Mouse (Mus musculus) hindbrain, embryonic 12.5 days (tissue): ENCODE data around the gene Zbtb6. TPM values are rescaled to one million over a fixed set of nuclear protein-coding genes. Genes with fewer than 3 reads are reported as not detected.
A peak's percentile ranks its signal among the peaks of the same experiment; 100 is the strongest.

Experiments
- ATAC-seq: fragments of 200-750 bp; cut with Nextera tagmentation; 2 replicates; pipeline ENCODE4 v1.8.0; 2017; ENCODE audit warnings: moderate TSS enrichment; ENCODE audit not compliant: low FRiP score
- H3K27ac ChIP-seq: fragments of 300-500 bp; sonication (generic); 2 replicates; pipeline ENCODE4 v1.5.1; 2016; ENCODE audit warnings: mild to moderate bottlenecking
- H3K27me3 ChIP-seq: fragments of 300-500 bp; sonication (generic); 2 replicates; pipeline ENCODE4 v1.6.1; 2016; ENCODE audit warnings: mild to moderate bottlenecking
- H3K36me3 ChIP-seq: fragments of 300-500 bp; sonication (generic); 2 replicates; pipeline ENCODE4 v1.6.1; 2016; ENCODE audit warnings: mild to moderate bottlenecking
- H3K4me1 ChIP-seq: fragments of 300-500 bp; sonication (generic); 2 replicates; pipeline ENCODE4 v1.6.1; 2016
- H3K4me2 ChIP-seq: fragments of 300-500 bp; sonication (generic); replicated peaks from 2 replicates; pipeline ENCODE4 v1.6.1; 2016; ENCODE audit warnings: mild to moderate bottlenecking
- H3K4me3 ChIP-seq: fragments of 300-500 bp; sonication (generic); 2 replicates; pipeline ENCODE4 v1.5.1; 2016; ENCODE audit warnings: mild to moderate bottlenecking
- H3K9ac ChIP-seq: fragments of 300-500 bp; sonication (generic); 2 replicates; pipeline ENCODE4 v1.6.1; 2016; ENCODE audit warnings: mild to moderate bottlenecking, moderate library complexity
- H3K9me3 ChIP-seq: fragments of 300-500 bp; sonication (generic); replicated peaks from 2 replicates; pipeline ENCODE4 v1.6.1; 2016; ENCODE audit warnings: mild to moderate bottlenecking
- WGBS: fragments of 180-500 bp; shearing (Covaris S2); methylation state at CpG from one replicate; pipeline ENCODE4 v1.1.7; 2016; 5-methylcytosine and 5-hydroxymethylcytosine counted together
- polyA plus RNA-seq: library from polyadenylated mRNA; unstranded; fragments of >200 nt; fragmentation: Nextera tagmentation; extraction: Ambion mirVana; gene quantifications from 2 replicates; pipeline ENCODE4 v1.2.1, GENCODE M21; 2016

Gene Zbtb6
- polyA plus RNA-seq, 1 experiment from 2014 or later, result 11.0 TPM

GRCm38 (mm10) chr2:37430593-37431464, 12.1 kb downstream of the Zbtb6 start:
- Histone ChIP-seq H3K9ac (peak overlapping the region; percentile 76), H3K27ac (peak overlapping the region; percentile 96), H3K4me3 (peak overlapping the region; percentile 60), H3K4me1 (peaks cover 11% of the 10 kb centered on the region), H3K9me3 (no peaks in the 10 kb centered on the region), H3K36me3 (peaks cover 9% of the 10 kb centered on the region; the same call in 1 of the 2 replicates), H3K27me3 (no peaks in the 10 kb centered on the region), H3K4me2 (peak overlapping the region; percentile 86)
- ATAC-seq, result peak; percentile 97
- under 1% methylated on average over 38 of the region's 38 CpGs for WGBS

GRCm38 (mm10) chr2:37423671-37424070, 19.3 kb downstream of the Zbtb6 start:
- Histone ChIP-seq H3K9ac (no peak overlapping the region), H3K36me3 (peaks cover 6% of the 10 kb centered on the region; the same call in 1 of the 2 replicates), H3K27me3 (no peaks in the 10 kb centered on the region), H3K4me1 (peaks cover 3% of the 10 kb centered on the region), H3K9me3 (no peaks in the 10 kb centered on the region), H3K27ac (no peak overlapping the region), H3K4me3 (no peak overlapping the region), H3K4me2 (no peak overlapping the region)
- no peak for ATAC-seq
- 61% methylated on average over 3 of the region's 3 CpGs for whole genome bisulfite sequencing

- Histone ChIP-seq H3K9me3 (no peaks in the 10 kb centered on the region), H3K27ac (peak within 1 kb of the TSS; percentile 98), H3K4me2 (peak within 1 kb of the TSS; percentile 67), H3K9ac (peak within 1 kb of the TSS; percentile 99), H3K4me3 (peak within 1 kb of the TSS; percentile 99), H3K4me1 (peaks cover 3% of the 10 kb centered on the region), H3K27me3 (no peaks in the 10 kb centered on the region), H3K36me3 (peaks cover 3% of the 10 kb centered on the region; the same call in 1 of the 2 replicates)
- peak; percentile 97 for ATAC-seq
- under 1% methylated on average over 66 of the region's 75 CpGs for whole genome bisulfite sequencing
Measured at GRCm38 (mm10) chr2:37422306-37423304, 20.4 kb downstream of the Zbtb6 start, which contains the start of gene Rc3h2. Gene Rc3h2 (minus strand): TSS chr2:37422903.

GRCm38 (mm10) chr2:37421903-37422302, 21.1 kb downstream of the Zbtb6 start:
- peak overlapping the region; percentile 99 for H3K9ac ChIP-seq
- WGBS, result 9% methylated on average over 3 of the region's 3 CpGs

GRCm38 (mm10) chr2:37395539-37395938, 47.4 kb downstream of the Zbtb6 start:
- Histone ChIP-seq H3K4me2 (no peak overlapping the region), H3K9me3 (no peaks in the 10 kb centered on the region), H3K4me1 (no peaks in the 10 kb centered on the region), H3K27ac (no peak overlapping the region), H3K4me3 (no peak overlapping the region), H3K27me3 (no peaks in the 10 kb centered on the region), H3K9ac (no peak overlapping the region), H3K36me3 (peaks cover 28% of the 10 kb centered on the region)
- ATAC-seq, result no peak
- 74% methylated on average over 1 of the region's 1 CpGs for WGBS

More at GRCm38 (mm10) chr2:37421903-37422302, 21.1 kb downstream of the Zbtb6 start:
- ATAC-seq, result no peak
- H3K4me2 ChIP-seq, result peak overlapping the region; percentile 67
- H3K4me3 ChIP-seq, result peak overlapping the region; percentile 99
- peak overlapping the region; percentile 98 for H3K27ac ChIP-seq
- no peaks in the 10 kb centered on the region for H3K9me3 ChIP-seq
- peaks cover 3% of the 10 kb centered on the region; the same call in 1 of the 2 replicates for H3K36me3 ChIP-seq
- H3K4me1 ChIP-seq, result peaks cover 3% of the 10 kb centered on the region
- no peaks in the 10 kb centered on the region for H3K27me3 ChIP-seq

- WGBS, result 94% methylated on average over 9 of the region's 9 CpGs
- H3K27ac ChIP-seq, result no peak overlapping the region
Measured at GRCm38 (mm10) chr2:37382921-37383320, 60.0 kb downstream of the Zbtb6 start.

GRCm38 (mm10) chr2:37380189-37380588, 62.8 kb downstream of the Zbtb6 start:
- no peaks in the 10 kb centered on the region for H3K9me3 ChIP-seq
- H3K27me3 ChIP-seq, result no peaks in the 10 kb centered on the region
- no peak overlapping the region for H3K4me2 ChIP-seq
- H3K9ac ChIP-seq, result no peak overlapping the region
- 66% methylated on average over 2 of the region's 2 CpGs for WGBS
- H3K4me3 ChIP-seq, result no peak overlapping the region
- no peak overlapping the region for H3K27ac ChIP-seq
- H3K4me1 ChIP-seq, result no peaks in the 10 kb centered on the region
- H3K36me3 ChIP-seq, result peaks cover 33% of the 10 kb centered on the region
- ATAC-seq, result no peak

More at GRCm38 (mm10) chr2:37382921-37383320, 60.0 kb downstream of the Zbtb6 start:
- no peak overlapping the region for H3K4me2 ChIP-seq
- no peaks in the 10 kb centered on the region for H3K4me1 ChIP-seq
- H3K4me3 ChIP-seq, result no peak overlapping the region
- ATAC-seq, result no peak
- no peaks in the 10 kb centered on the region for H3K27me3 ChIP-seq
- H3K36me3 ChIP-seq, result peaks cover 27% of the 10 kb centered on the region
- no peaks in the 10 kb centered on the region for H3K9me3 ChIP-seq
- no peak overlapping the region for H3K9ac ChIP-seq

- Histone ChIP-seq H3K4me3 (no peak overlapping the region), H3K27ac (no peak overlapping the region), H3K4me1 (no peaks in the 10 kb centered on the region), H3K4me2 (no peak overlapping the region), H3K9ac (no peak overlapping the region), H3K36me3 (peaks cover 26% of the 10 kb centered on the region), H3K27me3 (no peaks in the 10 kb centered on the region), H3K9me3 (no peaks in the 10 kb centered on the region)
- 97% methylated on average over 1 of the region's 1 CpGs for WGBS
- ATAC-seq, result no peak
Measured at GRCm38 (mm10) chr2:37376018-37376417, 67.0 kb downstream of the Zbtb6 start.

Other genes with a start within 250 kb of the Zbtb6 start
- not detected in 2 replicates for gene Olfr366, start 231.6 kb downstream of the Zbtb6 start, polyA plus RNA-seq
- not detected in 2 replicates for gene Olfr368, start 116.7 kb downstream of the Zbtb6 start, polyA plus RNA-seq
- 73.3 and 81.1 TPM in 2 replicates for gene Pdcl, start 83.8 kb downstream of the Zbtb6 start, polyA plus RNA-seq
- 34.2 and 35.0 TPM in 2 replicates for gene Rc3h2, start 20.3 kb downstream of the Zbtb6 start, polyA plus RNA-seq
- gene Zbtb26, start within 50 bp of the Zbtb6 start, polyA plus RNA-seq, result 12.1 and 12.2 TPM in 2 replicates
- gene Rabgap1, start 108 bp upstream of the Zbtb6 start, polyA plus RNA-seq, result 66.8 and 70.0 TPM in 2 replicates
- gene Gpr21, start 73.2 kb upstream of the Zbtb6 start, polyA plus RNA-seq, result 5.7 and 6.1 TPM in 2 replicates